Mouse (Mus musculus) right cerebral cortex, adult 2 months (tissue): Measurements from ENCODE around the gene Hmgn3.

Experiments
- DNase-seq, 2 experiments: peaks; one replicate each; pipeline ENCODE4 v3.0.0; 2021 to 2022; ENCODE audit warnings: low spot score in 2 of 2

Hmgn3 gene

DNA sequence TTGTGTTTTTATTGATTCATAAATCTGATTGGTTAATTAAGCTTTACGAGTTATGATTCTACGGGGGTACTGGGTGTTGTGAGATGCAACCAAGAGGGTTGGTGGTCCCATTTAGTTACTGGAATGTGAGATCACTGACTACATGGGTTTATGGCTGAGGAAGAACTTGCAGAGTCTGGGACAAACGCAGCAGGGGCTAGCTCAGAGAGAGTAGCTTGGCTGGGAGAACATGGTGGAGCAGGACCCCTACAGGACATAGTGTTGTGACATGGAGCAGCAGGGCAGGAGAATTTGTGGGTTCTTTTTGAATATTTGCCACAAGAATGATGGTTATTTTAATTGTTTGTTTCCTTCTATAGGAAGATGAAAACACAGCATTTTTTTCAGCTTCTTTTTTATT, 45.7 kb downstream of the Hmgn3 start:
- no peak for DNase-seq

DNA sequence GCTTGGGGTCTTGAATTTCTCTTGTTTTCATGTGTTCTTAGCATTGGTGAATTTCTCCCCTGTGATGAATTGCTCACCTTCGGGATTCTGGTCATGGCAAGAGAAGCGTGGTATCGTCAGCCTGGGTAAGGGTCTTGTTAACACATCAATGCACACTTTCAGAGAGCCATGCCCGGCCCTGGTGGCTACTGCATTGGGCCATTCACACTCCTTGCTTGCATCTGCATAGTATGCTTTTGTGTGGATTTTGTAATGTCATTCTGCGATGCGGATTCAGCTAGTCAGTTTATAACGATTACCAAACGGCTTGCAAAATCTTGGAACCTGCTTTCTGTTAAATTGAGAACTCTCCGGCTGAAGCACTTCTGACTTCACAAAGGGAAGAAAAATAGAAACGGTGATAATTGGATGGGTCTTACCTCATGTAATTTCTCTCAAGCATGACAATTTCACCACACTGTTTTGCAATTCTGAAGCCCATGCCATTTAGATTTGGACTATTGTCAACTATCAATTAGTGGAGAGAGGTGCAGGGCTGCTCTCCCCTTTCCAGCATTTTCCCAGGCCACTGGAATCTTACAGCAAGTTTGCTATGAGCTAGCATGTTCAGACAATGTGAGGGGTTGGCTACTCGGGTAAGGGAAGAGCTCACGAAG, 47.7 kb downstream of the Hmgn3 start:
- DNase-seq = no peak

DNA sequence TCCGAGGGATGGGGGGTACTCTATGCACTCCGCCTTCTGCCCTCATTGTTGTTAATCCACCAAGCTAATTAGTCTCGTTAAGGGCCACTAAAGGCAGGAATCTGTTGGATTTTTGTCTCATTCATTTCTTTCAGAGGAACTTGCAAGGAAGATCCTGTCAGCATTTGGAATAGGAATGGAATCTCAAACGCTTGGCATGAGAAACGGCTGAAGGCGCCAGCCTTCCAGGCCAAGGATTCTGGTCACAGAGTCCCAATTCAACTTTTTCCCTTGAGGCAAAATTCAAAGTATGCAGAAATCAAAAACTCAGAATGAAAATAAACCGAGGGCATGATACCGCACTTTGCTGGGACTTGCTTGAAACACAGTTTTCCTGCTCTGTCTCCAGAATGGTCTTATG, 48.7 kb downstream of the Hmgn3 start:
- DNase-seq = no peak

DNA sequence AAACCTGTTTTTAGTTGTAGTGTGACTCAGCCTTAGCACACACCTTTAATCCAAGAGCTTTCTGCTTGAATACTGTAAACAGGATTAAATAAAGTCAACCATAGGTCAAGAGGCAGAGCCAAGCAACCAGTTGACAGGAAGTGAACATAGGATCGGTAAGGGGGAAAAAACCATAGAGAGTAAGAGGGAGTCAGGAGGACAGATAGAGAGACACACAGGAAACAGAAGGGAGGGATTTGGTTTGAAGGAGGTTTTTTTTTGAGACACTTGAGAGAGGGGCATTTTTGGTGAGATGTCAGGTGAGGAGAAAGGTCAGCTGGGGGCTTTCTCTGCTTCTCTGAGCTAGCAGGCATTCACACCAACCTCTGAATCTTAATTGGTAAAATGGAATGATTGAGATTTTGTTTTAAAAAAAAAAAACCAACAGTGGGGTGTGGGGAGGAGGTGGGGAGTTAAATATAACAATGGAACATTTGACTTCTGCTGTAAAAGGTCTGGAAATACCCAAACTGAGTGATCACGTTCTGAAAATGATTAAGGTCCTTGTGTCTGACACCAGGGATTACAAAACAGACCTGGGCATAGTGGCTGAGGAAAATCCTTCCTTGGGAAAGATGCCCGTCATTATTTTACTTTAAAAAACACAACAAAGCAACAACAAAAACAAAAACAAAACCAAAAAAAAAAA, 51.7 kb downstream of the Hmgn3 start:
- DNase-seq = no peak

DNA sequence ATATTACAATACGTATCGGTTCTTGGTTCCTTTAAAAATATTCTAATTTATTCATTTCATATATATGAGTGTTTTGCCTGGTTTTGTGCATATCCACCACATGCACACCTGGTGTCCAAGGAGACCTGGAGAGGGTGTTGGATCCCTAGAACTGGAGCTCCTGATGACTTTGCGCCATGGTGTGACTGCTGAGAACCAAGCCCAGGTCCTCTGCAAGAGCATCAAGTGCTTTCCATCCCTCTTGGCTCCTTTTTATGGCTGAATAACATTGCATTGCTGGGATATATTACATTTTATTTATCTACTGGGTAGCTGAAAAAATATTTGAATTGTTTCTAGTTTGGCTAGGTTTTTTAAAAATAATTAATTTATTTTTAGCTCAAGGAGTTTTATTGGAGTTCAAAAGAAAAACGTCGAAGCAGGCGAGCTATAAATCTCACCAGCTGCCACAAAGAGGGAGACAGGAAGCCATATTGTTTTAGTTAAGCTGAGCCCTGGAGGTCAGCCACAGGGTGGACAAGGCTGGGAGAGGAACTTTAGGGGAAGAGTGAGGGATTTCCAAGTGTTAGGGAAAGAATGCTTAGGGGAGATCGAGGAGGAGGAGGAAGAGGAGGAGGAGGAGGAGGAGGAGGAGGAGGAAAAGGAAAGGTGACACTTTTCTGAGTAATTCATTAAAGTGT, 62.6 kb downstream of the Hmgn3 start:
- DNase-seq = no peak

DNA sequence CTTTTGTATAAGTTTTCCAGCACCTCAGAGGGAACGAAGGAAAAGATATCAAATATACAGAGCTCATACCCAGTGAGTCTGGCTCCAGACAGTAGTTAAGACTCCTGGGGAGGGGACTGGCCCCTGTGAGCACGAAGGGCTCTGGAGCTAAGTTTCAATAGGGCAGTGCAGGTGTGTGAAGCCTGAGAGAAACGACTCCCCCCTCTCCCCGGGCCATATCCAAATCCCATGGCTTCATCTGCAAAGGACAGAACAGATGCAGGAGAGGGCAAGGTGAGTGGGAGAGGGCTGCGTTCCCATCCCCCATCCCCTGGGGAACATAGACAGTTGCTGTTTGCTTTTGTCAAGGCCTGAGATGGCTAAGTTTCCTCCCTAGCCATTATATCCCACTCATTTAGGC, 63.4 kb downstream of the Hmgn3 start:
- DNase-seq = no peak

DNA sequence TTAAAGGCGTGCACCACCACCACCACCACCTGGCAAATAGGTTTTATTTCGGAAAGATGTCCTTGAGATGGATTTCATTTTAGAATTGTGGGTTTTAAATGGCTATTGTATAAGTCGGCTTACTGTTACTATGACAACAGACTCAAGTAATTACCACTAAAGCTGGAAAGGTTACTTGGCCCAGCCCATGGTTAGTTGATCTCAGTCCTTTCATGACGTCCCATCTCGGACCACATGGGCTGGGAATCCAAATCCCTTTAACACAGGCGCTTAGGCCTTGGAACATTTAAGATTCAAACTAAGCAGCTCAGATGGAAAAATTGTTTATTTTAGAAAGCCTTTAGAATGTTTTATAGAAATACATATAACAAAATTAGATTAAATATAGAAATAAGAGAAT, 64.2 kb downstream of the Hmgn3 start:
- DNase-seq = no peak

DNA sequence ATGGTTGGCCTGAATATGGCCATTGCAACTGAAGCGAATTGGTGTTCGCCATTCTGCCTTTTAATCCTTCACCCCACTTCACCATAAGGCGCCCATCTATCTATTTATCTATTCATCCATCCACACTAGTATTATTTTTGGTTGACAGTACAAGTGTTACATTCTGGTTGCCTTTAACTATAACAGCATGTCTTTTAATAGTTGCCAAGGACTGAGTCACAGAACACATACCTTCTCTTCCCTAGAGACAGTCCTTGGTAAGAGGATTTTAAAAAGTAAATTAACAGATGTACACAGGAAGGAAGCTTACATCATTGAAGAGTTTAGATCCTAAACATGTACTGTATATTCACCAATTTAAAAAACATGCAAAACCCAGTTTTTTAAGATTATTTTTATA, 66.8 kb downstream of the Hmgn3 start:
- DNase-seq = peak in 1 of 2 experiments; percentile 10

DNA sequence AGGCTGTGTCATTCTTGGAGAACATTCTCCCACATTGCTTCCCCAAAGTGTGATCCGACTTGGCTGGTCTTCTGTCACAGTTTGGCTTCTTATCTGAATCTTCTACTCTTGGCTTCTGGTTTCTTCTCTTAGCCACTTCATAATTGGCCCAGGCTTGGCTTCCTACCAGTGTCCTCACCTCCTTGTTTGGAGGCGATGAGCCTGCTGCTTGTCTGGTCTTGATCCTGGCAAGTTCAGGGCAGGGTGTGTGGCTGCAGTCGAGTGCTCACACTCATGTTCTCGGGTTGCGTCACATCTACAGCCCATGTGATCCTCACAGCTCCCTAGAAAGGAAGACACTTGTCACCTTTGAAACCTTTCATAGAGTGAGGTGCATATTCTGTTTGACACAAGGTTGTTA, 78.2 kb downstream of the Hmgn3 start:
- DNase-seq = no peak

DNA sequence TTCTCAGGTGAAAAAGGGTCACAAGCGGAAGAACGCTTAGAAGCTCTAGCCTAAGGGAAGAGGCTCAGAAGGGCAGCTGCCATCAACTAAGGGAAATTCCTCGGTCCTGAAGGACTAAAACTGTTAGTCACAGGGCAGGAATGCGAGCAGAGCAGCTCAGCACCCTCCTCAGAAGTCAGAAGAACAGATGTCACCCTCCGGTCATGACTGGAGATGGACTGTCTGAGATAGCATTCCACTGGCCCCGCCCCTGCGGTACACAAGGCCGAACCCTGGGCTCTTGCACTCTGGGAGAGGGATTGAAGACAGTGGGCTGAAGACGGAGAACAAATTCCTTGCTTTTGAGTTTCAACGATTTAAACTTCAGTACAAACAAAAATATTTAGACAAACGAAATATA, 85.2 kb downstream of the Hmgn3 start:
- DNase-seq = no peak
